Mouse (Mus musculus): ENCODE results near the gene Rgs16.

DNA sequence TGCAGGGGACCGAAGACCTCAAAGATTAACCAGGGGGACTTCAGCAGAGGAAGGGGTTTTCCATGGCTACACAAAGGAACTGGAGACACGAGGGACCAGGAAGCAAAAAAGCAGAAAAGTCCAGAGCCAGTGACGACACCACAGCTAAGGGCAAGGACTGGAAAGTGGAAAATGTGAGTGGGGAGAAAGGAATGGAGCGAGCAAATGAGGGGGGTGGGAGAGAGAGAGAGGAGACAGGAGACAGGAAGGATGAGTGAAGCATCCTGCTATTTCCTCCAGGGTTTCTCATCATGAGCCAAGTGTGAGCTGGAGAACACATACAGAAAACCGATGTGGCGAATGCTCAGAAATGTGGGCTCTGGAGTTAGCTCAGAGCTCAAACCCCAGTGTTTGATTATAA is 4.1 kb upstream of the Rgs16 start:
- TF ChIP-seq CTCF (IDR thresholded peaks at IDR 0.05; ENCODE audit: borderline replicate concordance, extremely low read depth, insufficient read depth, insufficient read length) (no peak), POLR2A (IDR thresholded peaks at IDR 0.05; ENCODE audit: borderline replicate concordance, extremely low read depth, insufficient read depth, insufficient read length, poor library complexity, severe bottlenecking) (no peak)
